Mouse (Mus musculus) midbrain, embryonic 13.5 days (tissue): ENCODE measurements around the gene Gpatch3. TPM values are rescaled to one million over a fixed set of nuclear protein-coding genes. Genes with fewer than 3 reads are reported as not detected.

Experiments
- ATAC-seq: fragments of 200-750 bp; cut with Nextera tagmentation; 2 replicates; pipeline ENCODE4 v1.8.0; 2017; ENCODE audit warnings: mild to moderate bottlenecking, moderate TSS enrichment, moderate library complexity
- H3K27ac ChIP-seq: fragments of 300-500 bp; sonication (generic); 2 replicates; pipeline ENCODE4 v1.5.1; 2015; ENCODE audit warnings: inconsistent platforms, mild to moderate bottlenecking, moderate library complexity
- H3K27me3 ChIP-seq: fragments of 300-500 bp; sonication (generic); 2 replicates; pipeline ENCODE4 v1.6.1; 2015; ENCODE audit warnings: mild to moderate bottlenecking, inconsistent platforms
- H3K36me3 ChIP-seq: fragments of 300-500 bp; sonication (generic); 2 replicates; pipeline ENCODE4 v1.6.1; 2015; ENCODE audit warnings: mild to moderate bottlenecking, inconsistent platforms
- H3K4me1 ChIP-seq: fragments of 300-500 bp; sonication (generic); replicated peaks from 2 replicates; pipeline ENCODE4 v1.6.1; 2015; ENCODE audit warnings: inconsistent platforms
- H3K4me2 ChIP-seq: fragments of 300-500 bp; sonication (generic); replicated peaks from 2 replicates; pipeline ENCODE4 v1.6.1; 2015; ENCODE audit warnings: moderate library complexity, mild to moderate bottlenecking, inconsistent platforms
- H3K4me3 ChIP-seq: fragments of 300-500 bp; sonication (generic); replicated peaks from 2 replicates; pipeline ENCODE4 v1.5.1; 2015; ENCODE audit warnings: mild to moderate bottlenecking, inconsistent platforms
- H3K9ac ChIP-seq: fragments of 300-500 bp; sonication (generic); replicated peaks from 2 replicates; pipeline ENCODE4 v1.6.1; 2015; ENCODE audit warnings: mild to moderate bottlenecking, inconsistent platforms
- H3K9me3 ChIP-seq: fragments of 300-500 bp; sonication (generic); 2 replicates; pipeline ENCODE4 v1.6.1; 2016; ENCODE audit warnings: mild to moderate bottlenecking, inconsistent platforms
- WGBS: fragments of 180-500 bp; shearing (Covaris S2); methylation state at CpG from one replicate; pipeline ENCODE4 v1.1.7; 2015; 5-methylcytosine and 5-hydroxymethylcytosine counted together
- polyA plus RNA-seq: library from polyadenylated mRNA; unstranded; fragments of >200 nt; fragmentation: Nextera tagmentation; extraction: Ambion mirVana; gene quantifications from 2 replicates; pipeline ENCODE4 v1.2.1, GENCODE M21; 2015

Gpatch3 gene
- polyA plus RNA-seq, 1 experiment from 2014 or later, result 7.6 TPM

DNA sequence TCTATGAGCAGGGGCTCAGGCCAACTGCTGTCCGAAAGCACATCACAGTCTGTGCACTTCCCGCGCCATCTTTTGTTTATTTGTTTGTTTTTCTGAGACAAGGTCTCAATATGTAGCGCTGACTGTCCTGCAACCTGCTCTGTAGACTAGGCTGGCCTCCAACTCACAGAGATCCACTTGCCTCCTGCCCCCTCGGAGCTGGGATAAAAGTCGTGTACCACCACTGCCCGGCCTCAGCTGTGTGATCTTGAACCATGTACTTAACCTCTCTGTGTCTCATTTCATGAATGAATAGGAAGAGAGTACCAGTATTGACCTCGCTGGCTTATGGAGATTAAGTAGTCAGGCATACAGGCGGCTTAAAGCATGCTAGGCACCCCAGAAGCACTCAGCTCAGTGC, 52.1 kb downstream of the Gpatch3 start:
- no peak for ATAC-seq
- 82% methylated on average over 9 of the region's 9 CpGs for WGBS
- Histone ChIP-seq H3K9ac (no peak overlapping the region), H3K4me3 (no peak overlapping the region), H3K36me3 (peaks cover 38% of the 10 kb centered on the region), H3K27me3 (no peaks in the 10 kb centered on the region), H3K27ac (no peak overlapping the region), H3K4me2 (no peak overlapping the region), H3K9me3 (no peaks in the 10 kb centered on the region), H3K4me1 (peaks cover 15% of the 10 kb centered on the region)

DNA sequence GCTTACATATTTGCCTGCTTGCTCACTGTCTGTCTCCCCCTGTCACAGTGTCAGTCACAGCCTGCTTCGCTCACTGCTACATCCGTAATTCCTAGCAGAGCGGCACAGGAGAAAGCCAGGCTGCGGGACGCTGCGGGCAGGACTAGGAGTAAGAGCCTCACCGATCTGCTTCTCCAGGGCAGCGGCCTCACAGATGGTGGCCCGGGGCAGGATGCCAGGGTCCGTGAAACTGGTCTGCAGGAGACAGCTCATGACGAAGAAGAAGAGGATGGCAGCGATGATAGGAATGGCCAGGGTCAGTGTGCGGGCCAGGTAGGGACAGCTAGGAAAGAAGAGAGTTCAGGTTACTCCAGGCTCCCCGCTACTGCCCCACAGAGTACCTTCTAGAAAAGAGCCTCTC, 52.5 kb downstream of the Gpatch3 start:
- H3K4me2 ChIP-seq, result no peak overlapping the region
- no peak overlapping the region for H3K9ac ChIP-seq
- no peak for ATAC-seq
- WGBS, result 94% methylated on average over 14 of the region's 14 CpGs
- no peaks in the 10 kb centered on the region for H3K9me3 ChIP-seq
- H3K4me1 ChIP-seq, result peaks cover 19% of the 10 kb centered on the region
- H3K36me3 ChIP-seq, result peaks cover 38% of the 10 kb centered on the region
- H3K27me3 ChIP-seq, result no peaks in the 10 kb centered on the region
- no peak overlapping the region for H3K4me3 ChIP-seq
- no peak overlapping the region for H3K27ac ChIP-seq

GRCm38 (mm10) chr4:133628517-133628916, 54.0 kb downstream of the Gpatch3 start:
- Histone ChIP-seq H3K4me1 (peaks cover 27% of the 10 kb centered on the region), H3K27ac (no peak overlapping the region), H3K36me3 (peaks cover 38% of the 10 kb centered on the region), H3K9ac (no peak overlapping the region), H3K4me3 (no peak overlapping the region), H3K4me2 (no peak overlapping the region), H3K9me3 (no peaks in the 10 kb centered on the region), H3K27me3 (no peaks in the 10 kb centered on the region)
- 83% methylated on average over 2 of the region's 2 CpGs for WGBS
- ATAC-seq, result no peak

DNA sequence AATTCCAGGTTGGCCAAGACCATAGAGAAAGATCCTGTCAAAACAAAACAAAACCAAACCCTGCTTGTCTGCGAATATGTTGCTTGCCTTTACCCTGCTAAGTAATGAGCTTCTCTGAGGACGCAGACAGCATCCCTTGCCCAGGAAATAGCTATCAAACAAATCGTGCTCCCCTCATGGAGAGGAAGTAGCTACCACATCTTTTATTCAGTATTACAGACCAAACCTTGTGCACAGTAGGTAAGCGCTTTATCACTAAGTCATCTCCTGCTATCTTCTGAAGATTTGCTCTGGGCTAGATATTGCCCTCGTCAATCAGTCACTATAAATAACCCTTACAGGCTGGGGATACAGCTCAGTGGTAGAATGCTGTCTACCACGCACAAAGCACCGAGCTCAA, 54.6 kb downstream of the Gpatch3 start:
- ATAC-seq, result no peak
- Histone ChIP-seq H3K4me3 (no peak overlapping the region), H3K27me3 (no peaks in the 10 kb centered on the region), H3K9ac (no peak overlapping the region), H3K9me3 (no peaks in the 10 kb centered on the region), H3K4me1 (peaks cover 31% of the 10 kb centered on the region), H3K36me3 (peaks cover 32% of the 10 kb centered on the region), H3K27ac (no peak overlapping the region), H3K4me2 (no peak overlapping the region)
- 90% methylated on average over 7 of the region's 7 CpGs for WGBS

DNA sequence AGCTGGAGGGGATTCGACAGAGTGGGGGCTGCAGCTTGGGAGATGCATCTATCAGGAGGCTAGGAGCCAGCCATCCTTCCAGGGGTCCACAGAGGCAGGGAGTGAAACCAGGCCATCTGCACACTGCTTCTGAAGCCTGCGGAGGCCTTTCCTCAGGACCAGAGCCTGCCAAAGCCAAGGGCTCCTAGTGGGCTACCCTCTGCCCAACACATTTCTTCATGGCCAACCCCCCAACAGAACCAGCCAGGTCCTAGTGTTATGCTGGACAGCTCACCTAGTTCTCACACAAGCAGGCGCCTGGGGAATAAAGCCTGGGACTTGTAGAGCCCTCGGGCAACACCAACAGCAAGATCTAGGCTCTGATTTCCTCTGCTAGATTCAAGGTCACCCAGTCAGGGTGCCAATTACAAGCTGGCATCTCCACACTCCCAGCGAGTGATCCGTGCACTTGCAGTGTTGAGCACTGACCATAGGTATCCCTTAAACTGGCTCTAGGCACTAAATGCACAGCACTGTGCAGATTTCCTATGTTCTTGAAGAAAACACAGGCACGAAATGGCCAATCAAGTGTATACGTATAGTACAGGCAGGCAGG, 55.9 kb downstream of the Gpatch3 start:
- no peak for ATAC-seq
- Histone ChIP-seq H3K4me3 (no peak overlapping the region), H3K36me3 (peaks cover 21% of the 10 kb centered on the region), H3K4me1 (peaks cover 31% of the 10 kb centered on the region), H3K9me3 (no peaks in the 10 kb centered on the region), H3K27ac (no peak overlapping the region), H3K4me2 (no peak overlapping the region), H3K27me3 (no peaks in the 10 kb centered on the region), H3K9ac (0 out of 2 replicates have a peak overlapping the region, but pooled peaks have one; percentile 14)
- 92% methylated on average over 8 of the region's 8 CpGs for WGBS

GRCm38 (mm10) chr4:133631071-133631768, 56.7 kb downstream of the Gpatch3 start:
- peaks cover 13% of the 10 kb centered on the region for H3K36me3 ChIP-seq
- no peak overlapping the region for H3K27ac ChIP-seq
- WGBS, result 91% methylated on average over 14 of the region's 14 CpGs
- H3K4me2 ChIP-seq, result peak overlapping the region; percentile 91; the same call in 1 of the 2 replicates
- ATAC-seq, result no peak
- H3K9ac ChIP-seq, result peak overlapping the region; percentile 15; the same call in 1 of the 2 replicates
- H3K4me1 ChIP-seq, result peaks cover 31% of the 10 kb centered on the region
- H3K4me3 ChIP-seq, result peak overlapping the region; percentile 82; the same call in 1 of the 2 replicates
- H3K9me3 ChIP-seq, result no peaks in the 10 kb centered on the region
- H3K27me3 ChIP-seq, result no peaks in the 10 kb centered on the region

DNA sequence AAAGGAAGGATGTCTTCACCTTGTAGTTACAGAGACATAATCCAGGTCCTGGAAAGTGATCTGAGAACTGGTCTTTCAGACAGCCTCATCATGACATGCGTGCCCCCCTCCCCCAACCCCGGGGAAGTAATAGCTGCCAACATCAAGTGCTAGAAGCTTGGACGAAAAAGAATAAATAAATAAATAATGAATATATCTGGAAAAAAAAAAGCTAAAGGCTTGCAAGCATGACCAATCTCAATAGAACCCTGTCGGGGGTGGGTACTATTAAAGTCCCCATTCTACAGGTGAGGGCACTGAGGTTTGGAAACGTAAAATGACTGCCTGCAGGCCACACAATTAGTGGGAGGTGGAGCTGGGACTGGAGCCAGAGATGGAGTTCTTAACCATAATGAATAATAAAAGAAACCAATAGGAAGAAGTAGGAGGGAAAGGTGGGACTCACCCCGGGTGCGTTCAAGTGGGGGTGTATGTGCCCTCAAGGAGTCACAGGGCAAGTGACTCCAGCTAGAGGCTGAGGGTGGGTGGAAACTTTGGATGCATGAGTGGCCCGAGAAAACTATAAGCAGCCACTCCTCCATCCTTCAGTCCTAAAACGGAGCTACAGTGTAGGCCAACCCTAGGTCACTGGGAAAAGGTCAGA, 57.3 kb downstream of the Gpatch3 start:
- Histone ChIP-seq H3K4me2 (peak overlapping the region; percentile 91), H3K4me3 (peak overlapping the region; percentile 82), H3K9ac (peak overlapping the region; percentile 92), H3K36me3 (peaks cover 6% of the 10 kb centered on the region), H3K4me1 (peaks cover 31% of the 10 kb centered on the region), H3K27ac (no peak overlapping the region), H3K9me3 (no peaks in the 10 kb centered on the region), H3K27me3 (no peaks in the 10 kb centered on the region)
- WGBS, result 37% methylated on average over 9 of the region's 9 CpGs
- no peak for ATAC-seq

DNA sequence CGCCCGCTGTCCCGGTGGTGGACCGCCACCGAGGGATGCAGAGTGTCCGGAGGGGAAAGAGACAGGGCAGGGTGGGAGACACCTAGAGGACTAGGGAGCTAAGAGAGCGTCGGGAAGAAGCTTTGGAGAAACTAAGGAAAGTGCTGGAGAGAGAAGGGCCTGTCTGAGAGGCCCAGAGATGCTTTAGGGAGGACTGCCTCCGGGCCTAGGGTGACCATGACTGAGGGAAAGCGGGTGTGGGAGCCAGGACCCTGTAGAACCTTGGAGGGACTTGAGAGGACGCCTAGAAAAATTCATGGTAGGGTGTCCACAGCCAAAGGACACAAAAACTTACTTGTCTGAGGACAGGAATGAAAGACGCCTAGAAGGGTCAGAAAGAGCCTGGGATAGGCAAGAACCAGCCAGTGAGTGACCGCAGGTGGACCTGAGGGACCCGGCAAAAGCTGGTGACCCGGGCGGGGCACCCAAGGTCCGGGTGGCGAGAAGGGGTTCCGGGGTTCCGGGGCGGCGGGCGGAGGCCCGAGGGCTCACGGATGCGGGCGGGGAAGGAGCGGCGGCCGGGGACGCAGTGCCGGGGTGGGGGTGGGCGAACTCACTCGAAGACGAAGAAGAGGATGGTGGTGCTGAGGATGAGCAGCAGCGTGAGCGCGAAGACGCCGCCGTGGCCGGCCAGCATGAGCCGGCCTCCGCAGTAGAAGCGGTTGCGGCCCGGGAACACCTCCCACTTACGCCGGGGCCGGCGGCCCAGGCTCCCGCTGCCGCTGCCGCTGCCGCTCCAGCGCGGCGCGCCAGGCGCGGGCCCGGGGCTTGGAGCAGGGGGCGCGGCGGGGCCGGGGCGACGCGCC, 58.2 kb downstream of the Gpatch3 start:
- Histone ChIP-seq H3K27me3 (no peaks in the 10 kb centered on the region), H3K4me2 (peak overlapping the region; percentile 91), H3K4me1 (peaks cover 31% of the 10 kb centered on the region), H3K9me3 (no peaks in the 10 kb centered on the region), H3K27ac (peak overlapping the region; percentile 86), H3K4me3 (peak overlapping the region; percentile 82), H3K36me3 (0 out of 2 replicates have a peak, but pooled peaks cover 4% of the 10 kb centered on the region), H3K9ac (peak overlapping the region; percentile 92)
- peak; percentile 79 for ATAC-seq
- 2% methylated on average over 62 of the region's 69 CpGs for WGBS

GRCm38 (mm10) chr4:133633332-133634042, 58.9 kb downstream of the Gpatch3 start:
- peak; percentile 94 for ATAC-seq
- peak overlapping the region; percentile 92 for H3K9ac ChIP-seq
- peaks cover 31% of the 10 kb centered on the region for H3K4me1 ChIP-seq
- H3K9me3 ChIP-seq, result no peaks in the 10 kb centered on the region
- 0 out of 2 replicates have a peak, but pooled peaks cover 4% of the 10 kb centered on the region for H3K36me3 ChIP-seq
- H3K27ac ChIP-seq, result peak overlapping the region; percentile 86
- H3K27me3 ChIP-seq, result no peaks in the 10 kb centered on the region
- H3K4me2 ChIP-seq, result peak overlapping the region; percentile 91
- H3K4me3 ChIP-seq, result peak overlapping the region; percentile 82
- WGBS, result 8% methylated on average over 47 of the region's 47 CpGs
